Mouse (Mus musculus): Measurements from ENCODE around the gene Sept1. TPM values are rescaled to one million over a fixed set of nuclear protein-coding genes. Genes with fewer than 3 reads are reported as not detected.

The Sept1 gene
- total RNA-seq (2021): 1 to 10 TPM; 7.4 to 7.6 TPM
- long read RNA-seq, experiment 1, partial matches to known transcripts: 2 of 8 reads
- long read RNA-seq, experiment 1, other reads (novel, unspliced or antisense): 1 of 8 reads
- long read RNA-seq, experiment 2, transcript Sept1-202 (11 exons, 1,486 nt): major isoform, 7 of 12 reads
- long read RNA-seq, experiment 2, partial matches to known transcripts: 1 of 12 reads
- long read RNA-seq, experiment 2, other reads (novel, unspliced or antisense): 2 of 12 reads

- DNase-seq (ENCODE audit: low spot score in 2 of 2): peak; percentile 85
Measured at GRCm38 (mm10) chr7:127232622-127233367, at the start of gene Sept1, which contains the start of gene Zfp553. Gene Sept1 (minus strand): TSS chr7:127233130. Gene Zfp553 (plus strand): TSS chr7:127233061.

GRCm38 (mm10) chr7:127282190-127282589 is 49.3 kb upstream of the Sept1 start:
- DNase-seq (ENCODE audit: low spot score in 2 of 2): no peak

- DNase-seq (ENCODE audit: low spot score in 2 of 2): no peak
Measured at GRCm38 (mm10) chr7:127281114-127281513, 48.2 kb upstream of the Sept1 start.

- DNase-seq (ENCODE audit: low spot score in 2 of 2): no peak
Measured at GRCm38 (mm10) chr7:127280092-127280491, 47.2 kb upstream of the Sept1 start.

GRCm38 (mm10) chr7:127278311-127278710 is 45.4 kb upstream of the Sept1 start:
- no peak for DNase-seq (ENCODE audit: low spot score in 2 of 2)

GRCm38 (mm10) chr7:127276519-127276961 is 43.6 kb upstream of the Sept1 start:
- no peak for DNase-seq (ENCODE audit: low spot score in 2 of 2)

- DNase-seq (ENCODE audit: low spot score in 2 of 2): peak; percentile 75 to 91
Measured at GRCm38 (mm10) chr7:127273925-127274789, 41.2 kb upstream of the Sept1 start, which contains the start of gene Sephs2. Gene Sephs2 (minus strand): TSS chr7:127274055.

- DNase-seq (ENCODE audit: low spot score in 2 of 2): peak in 1 of 2 experiments; percentile 49
Measured at GRCm38 (mm10) chr7:127273118-127273923, 40.4 kb upstream of the Sept1 start.

- no peak for DNase-seq (ENCODE audit: low spot score in 2 of 2)
Measured at GRCm38 (mm10) chr7:127272566-127272965, 39.6 kb upstream of the Sept1 start.

GRCm38 (mm10) chr7:127271093-127271492 is 38.2 kb upstream of the Sept1 start:
- DNase-seq (ENCODE audit: low spot score in 2 of 2): no peak

GRCm38 (mm10) chr7:127270666-127271065 is 37.7 kb upstream of the Sept1 start:
- DNase-seq (ENCODE audit: low spot score in 2 of 2): no peak

GRCm38 (mm10) chr7:127270256-127270655 is 37.3 kb upstream of the Sept1 start:
- no peak for DNase-seq (ENCODE audit: low spot score in 2 of 2)

- no peak for DNase-seq (ENCODE audit: low spot score in 2 of 2)
Measured at GRCm38 (mm10) chr7:127263526-127263925, 30.6 kb upstream of the Sept1 start.

GRCm38 (mm10) chr7:127262218-127262961 is 29.5 kb upstream of the Sept1 start:
- no peak for DNase-seq (ENCODE audit: low spot score in 2 of 2)

GRCm38 (mm10) chr7:127260309-127261111 is 27.6 kb upstream of the Sept1 start, which contains the start of gene Dctpp1:
Gene Dctpp1 (minus strand): TSS chr7:127260709.
- DNase-seq (ENCODE audit: low spot score in 2 of 2): peak; percentile 89 to 96

GRCm38 (mm10) chr7:127259186-127259905 is 26.4 kb upstream of the Sept1 start:
- no peak for DNase-seq (ENCODE audit: low spot score in 2 of 2)

- no peak for DNase-seq (ENCODE audit: low spot score in 2 of 2)
Measured at GRCm38 (mm10) chr7:127256518-127256917, 23.6 kb upstream of the Sept1 start.

GRCm38 (mm10) chr7:127255965-127256364 is 23.0 kb upstream of the Sept1 start:
- no peak for DNase-seq (ENCODE audit: low spot score in 2 of 2)
